Mouse (Mus musculus) CD4-positive, CD25-positive, alpha-beta regulatory T cell, adult 4 months (primary cell): ENCODE data around the gene Ddo. TPM values are rescaled to one million over a fixed set of nuclear protein-coding genes. Genes with fewer than 3 reads are reported as not detected.
A peak's percentile ranks its signal among the peaks of the same experiment; 100 is the strongest.

ENCODE experiments used
- ATAC-seq: one replicate; pipeline ENCODE4 v1.8.0; 2017
- polyA plus RNA-seq, 2 experiments: library from polyadenylated mRNA; unstranded; fragments of 100-300 nt; shearing (Covaris generic); gene quantifications; one replicate each; pipeline ENCODE4 v1.2.1; 2017

Ddo gene
- polyA plus RNA-seq, 2 experiments from 2014 or later, result 0.13 TPM; not detected in 1

DNA sequence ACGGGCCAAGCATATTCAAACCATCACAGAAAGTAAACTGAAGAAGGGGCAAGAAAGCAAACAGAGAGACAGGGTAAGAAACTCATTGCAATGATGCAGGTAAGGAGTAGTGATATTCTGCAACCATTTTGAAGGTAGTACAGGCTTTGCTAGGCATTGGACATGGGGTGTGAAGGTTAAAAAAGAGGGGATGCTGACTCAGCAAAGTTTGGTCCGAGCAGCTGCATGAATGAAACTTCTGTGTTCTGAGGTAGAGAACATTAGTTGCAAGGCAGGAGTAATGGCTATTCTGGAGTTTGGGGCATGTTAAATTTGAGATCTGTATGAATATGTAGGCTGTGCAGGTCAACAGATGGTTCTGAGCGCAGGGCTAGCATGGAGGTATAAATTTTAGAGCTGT lies 35.5 kb downstream of the Ddo start:
- ATAC-seq, result no peak

DNA sequence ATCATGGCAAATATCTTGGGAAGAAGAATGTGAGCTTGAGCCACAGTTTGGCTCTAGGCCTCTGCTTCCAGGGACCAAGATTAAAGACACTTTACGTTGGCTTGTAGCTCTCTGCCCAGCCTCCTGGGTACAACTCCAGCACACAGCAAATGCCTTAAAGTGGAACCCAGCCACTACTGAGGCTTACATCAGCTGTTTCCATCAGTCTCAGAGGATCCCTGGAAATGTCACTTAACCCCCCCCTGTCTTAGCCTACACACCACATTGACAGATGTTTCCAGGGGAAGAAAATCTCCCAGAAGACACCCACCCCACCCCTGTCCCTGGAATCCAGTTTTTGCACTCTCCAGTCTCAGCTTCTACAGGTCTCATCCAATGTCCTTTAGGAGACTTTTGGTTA lies 37.1 kb downstream of the Ddo start:
- ATAC-seq, result no peak

GRCm38 (mm10) chr10:40668640-40669039 lies 38.8 kb downstream of the Ddo start:
- no peak for ATAC-seq

DNA sequence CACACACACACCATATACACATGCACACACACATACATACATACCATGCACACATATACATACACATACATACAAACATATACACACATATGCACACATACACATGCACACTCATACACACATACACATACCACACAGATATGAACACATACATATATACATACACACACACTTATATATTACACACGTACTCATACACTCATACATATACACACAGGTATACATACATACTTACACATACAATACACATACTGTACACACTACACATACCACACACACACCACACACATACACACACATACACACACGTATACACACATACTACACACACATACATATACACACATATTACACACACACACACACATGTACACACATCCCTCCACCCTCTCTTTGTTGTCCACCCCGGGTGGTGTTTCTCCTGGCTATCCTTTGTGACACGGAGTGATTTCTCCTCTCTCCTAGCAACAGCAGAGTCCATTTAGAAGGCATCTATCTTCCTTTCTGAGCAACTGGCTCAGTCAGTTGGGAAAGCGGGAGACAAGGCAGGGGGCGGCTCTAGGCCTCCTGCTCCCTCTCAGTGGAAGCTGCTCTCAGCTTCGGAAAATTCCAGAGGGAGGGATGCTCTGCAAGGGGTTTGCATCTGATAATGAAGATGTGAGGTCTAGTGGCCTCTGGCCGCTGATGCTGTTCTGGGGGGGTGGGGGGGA lies 42.9 kb downstream of the Ddo start:
- no peak for ATAC-seq

- ATAC-seq, result no peak
Measured at GRCm38 (mm10) chr10:40673297-40673665, 43.5 kb downstream of the Ddo start.

- no peak for ATAC-seq
Measured at GRCm38 (mm10) chr10:40674151-40674550, 44.3 kb downstream of the Ddo start.

GRCm38 (mm10) chr10:40675921-40676320 lies 46.1 kb downstream of the Ddo start:
- ATAC-seq, result no peak

GRCm38 (mm10) chr10:40678477-40678876 lies 48.7 kb downstream of the Ddo start:
- ATAC-seq, result no peak

DNA sequence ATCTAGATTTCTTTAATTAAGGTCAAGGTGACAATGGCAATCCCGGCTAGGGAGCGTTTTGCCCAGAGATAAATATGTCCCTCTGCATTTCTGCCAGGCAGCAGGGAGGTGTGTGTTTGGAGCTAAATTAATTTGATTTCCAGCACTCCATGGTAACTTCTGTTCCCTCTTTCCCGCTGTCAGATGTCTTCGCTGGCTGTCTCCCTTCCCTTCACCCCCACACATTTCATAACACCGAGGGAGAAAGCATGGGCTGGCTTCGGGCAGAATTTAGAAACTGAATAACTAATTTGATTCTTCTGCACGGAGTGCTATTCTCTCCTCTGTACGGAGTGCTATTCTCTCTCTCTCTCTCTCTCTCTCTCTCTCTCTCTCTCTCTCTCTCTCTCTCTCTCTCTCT lies 52.7 kb downstream of the Ddo start:
- ATAC-seq, result no peak

DNA sequence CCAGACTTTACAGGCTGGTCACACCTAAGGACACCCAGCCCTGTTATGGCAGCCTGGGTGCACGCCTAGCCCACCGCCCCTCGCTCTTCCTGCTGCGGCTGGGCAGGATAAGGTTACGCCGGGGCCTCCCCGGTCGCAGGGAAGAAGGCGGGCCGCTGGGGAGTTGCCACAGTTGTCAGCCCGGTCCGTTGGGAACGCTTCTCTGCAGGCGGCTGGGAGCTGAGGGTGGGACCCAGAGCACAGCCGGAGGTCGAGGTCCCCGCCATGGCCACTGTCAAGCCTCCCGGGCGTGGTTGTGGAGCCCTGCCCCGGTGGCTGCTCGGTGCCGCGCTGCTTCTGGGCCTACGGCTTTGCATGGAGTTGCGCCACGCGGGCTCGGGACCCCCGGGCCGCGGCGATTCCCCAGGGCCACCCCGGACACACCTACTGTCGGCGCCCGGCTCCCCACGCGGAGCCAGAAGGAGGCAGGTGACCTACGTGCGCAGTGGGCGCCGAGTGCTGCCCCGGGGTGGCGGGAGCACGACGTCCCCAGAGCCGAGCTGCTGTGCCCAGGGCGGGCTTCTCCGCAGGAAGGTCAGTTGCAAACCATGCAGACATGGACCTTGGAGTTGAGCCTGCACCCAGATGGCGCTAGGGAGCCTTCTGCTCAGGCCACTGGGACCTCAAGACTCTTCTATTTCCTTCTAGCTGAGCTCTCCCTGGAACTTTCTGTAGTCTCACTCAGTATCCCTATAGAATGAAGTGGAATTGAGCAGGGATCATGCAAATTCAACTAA lies 53.5 kb downstream of the Ddo start, which contains the start of gene Mettl24:
Mettl24 (plus strand) TSS at position 191 of the 776 bp plus-strand sequence.
- ATAC-seq, result no peak

DNA sequence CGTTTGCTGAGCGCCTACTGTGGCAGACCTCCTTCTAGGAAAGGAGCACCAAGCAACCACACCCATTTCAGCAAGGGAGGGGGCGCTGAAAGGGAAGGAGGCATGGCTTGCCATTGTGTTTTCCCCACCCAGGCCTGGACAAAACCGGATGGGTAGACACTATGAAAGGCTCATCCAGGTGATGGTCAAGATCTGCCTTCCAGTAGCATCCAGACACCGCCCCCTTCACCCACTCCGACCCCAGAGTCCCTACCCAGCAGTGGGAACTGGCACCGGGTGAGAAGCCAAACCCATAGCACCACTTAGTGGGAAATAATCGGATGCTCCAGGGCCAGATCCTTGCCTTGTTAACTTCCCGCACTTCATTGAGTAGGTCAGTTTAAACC lies 54.0 kb downstream of the Ddo start:
- ATAC-seq, result no peak

GRCm38 (mm10) chr10:40684326-40684725 lies 54.5 kb downstream of the Ddo start:
- no peak for ATAC-seq

DNA sequence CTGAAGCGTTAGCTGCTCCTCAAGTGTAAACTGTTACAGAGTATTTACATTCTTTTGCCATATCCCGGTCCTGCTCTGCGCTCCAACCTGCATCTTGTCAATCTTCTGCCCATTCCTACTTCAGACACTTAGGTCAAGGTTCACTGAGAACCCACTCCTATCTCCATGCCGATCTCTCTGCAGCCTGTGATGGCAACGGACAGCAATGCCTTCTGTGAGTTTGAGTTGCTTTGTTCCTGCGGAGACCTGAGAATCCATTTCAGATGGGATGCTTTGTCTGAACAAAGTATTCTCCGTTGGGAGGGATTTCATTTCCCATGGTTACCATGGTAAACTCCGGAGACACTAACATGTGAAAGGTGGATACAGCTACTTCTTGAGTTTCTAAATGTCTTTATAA lies 55.8 kb downstream of the Ddo start:
- ATAC-seq, result no peak

GRCm38 (mm10) chr10:40686976-40687375 lies 57.2 kb downstream of the Ddo start:
- no peak for ATAC-seq

GRCm38 (mm10) chr10:40687407-40687806 lies 57.6 kb downstream of the Ddo start:
- ATAC-seq, result no peak

DNA sequence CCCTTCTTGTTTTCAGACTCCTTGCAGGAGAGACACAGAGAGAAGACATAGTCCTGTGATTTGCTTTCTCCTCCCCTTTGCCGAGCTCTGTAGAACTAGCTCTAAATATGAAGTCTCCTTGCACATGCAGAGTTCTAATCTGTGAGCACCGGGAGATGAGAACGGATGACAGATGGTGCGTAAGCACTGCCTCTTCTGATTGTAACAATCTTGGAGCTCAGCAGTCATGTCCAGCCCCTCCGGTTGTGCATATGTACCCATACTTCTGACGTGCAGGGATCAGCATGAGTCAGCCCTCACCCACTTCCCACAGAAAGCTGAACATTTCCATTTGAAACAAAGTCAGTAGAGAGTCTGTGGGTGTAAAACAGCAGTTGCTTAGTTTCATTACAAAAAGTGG lies 58.5 kb downstream of the Ddo start:
- ATAC-seq, result peak; percentile 20

- no peak for ATAC-seq
Measured at GRCm38 (mm10) chr10:40688873-40689272, 59.1 kb downstream of the Ddo start.

- no peak for ATAC-seq
Measured at GRCm38 (mm10) chr10:40698652-40699051, 68.8 kb downstream of the Ddo start.

GRCm38 (mm10) chr10:40711127-40711526 lies 81.3 kb downstream of the Ddo start:
- no peak for ATAC-seq

- peak; percentile 92 for ATAC-seq
Measured at GRCm38 (mm10) chr10:40713018-40713608, 83.3 kb downstream of the Ddo start.

DNA sequence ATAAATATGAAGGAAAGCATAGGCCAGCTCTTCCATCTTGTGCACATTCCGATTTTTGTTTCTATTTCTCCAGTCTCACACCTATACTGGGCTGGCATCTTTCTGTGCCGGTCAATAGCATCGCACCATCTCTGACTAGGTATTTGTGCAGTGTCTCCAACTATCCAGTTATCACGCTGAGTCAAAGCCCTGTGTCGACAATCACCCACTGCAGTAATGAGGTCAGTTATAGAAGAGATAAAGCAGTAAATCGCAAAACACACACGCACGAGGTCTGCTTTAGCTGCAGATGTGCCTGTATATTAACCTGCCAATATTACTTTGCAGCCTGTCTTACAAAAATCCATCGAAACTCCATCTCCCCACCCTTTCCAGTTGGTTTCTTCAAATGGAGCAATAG lies 84.0 kb downstream of the Ddo start:
- ATAC-seq, result no peak

GRCm38 (mm10) chr10:40715151-40715550 lies 85.3 kb downstream of the Ddo start:
- no peak for ATAC-seq

DNA sequence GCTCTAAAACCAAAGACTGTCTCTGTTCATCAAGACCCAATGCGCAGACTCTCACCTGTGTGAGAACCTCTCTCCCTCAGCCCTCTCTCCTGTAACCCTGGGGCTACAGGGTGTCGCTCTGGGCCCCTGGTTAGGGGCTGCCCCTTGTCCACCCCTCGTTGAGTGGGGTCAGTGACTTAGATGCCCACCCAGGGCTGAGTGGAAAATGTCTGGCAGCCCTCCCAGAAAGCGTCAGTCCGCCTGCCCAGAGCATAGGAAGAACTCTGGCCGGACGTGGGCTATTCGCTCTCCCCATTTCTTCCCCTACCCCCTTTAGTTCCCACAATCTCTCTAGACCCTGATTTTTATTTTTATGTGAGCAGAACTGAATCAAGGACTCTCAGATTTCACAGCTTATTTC lies 86.5 kb downstream of the Ddo start:
- ATAC-seq, result no peak

DNA sequence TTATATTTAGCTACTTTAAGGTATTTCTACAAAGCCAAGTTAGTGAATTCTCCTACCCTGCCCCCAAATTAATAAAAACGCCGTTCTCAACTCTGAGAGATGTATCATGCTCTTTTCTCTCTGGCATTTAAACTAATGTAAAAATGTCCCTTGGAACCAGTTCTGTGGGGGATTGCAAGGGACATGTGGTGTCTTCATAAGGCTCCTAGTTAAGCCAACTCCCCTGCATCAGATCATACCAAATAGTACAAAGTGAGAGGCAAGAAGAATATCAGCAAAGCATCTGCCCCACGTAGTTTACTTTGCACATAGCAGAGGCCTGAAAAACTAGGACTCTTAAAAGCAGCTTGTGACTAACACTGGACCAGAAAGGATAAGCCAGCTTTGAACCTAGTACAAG lies 86.9 kb downstream of the Ddo start:
- no peak for ATAC-seq
